In the genomic region with DNA sequence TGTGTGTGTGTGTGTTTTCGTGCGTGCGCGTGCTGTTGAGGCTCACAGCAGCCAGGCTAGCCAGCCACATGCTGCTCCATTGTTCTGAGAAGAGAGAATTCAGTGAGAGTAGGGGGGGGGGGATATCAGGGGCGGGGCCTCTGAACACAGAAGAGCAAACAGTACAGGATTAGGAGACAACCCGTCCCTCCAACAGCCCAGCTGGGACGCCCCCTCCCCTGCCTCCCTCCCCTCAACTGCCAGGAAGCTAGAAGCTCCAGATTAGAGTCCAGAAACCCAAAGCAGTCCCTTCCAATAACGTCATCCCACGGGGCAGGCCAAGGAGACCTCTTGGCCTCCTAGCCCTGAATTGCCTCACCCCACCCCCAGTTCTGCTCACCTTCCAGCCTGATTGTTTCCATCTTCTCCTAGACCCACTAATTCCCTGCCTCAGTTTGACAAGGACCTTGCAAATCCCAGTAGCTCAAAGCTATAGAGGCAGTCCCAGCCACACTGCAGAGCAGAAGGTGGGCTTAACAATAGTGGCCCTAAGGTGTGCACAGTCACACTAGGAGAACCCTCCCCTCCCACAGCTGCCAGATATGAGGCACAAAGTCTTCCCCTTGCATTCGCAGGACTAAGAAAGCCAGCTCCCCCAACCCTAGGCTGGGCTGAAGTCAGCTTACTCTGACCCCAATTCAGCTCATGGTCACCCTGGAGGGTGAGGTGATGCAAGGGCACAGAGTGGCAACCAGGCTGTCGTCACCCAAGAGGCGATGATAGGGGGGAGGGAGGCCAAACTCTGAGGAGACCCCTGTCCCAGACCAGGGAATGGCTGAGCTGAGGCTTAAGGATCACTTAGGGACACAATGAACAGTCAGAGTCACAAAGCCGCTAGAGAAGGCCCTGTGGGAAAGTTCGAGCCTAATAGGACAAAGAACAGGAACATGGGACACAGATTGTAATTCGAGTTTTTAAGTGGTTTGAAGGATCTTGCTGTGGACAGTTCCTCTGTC, we compare ENCODE assay signal across 8 mouse cellular contexts. TPM values are rescaled to one million over a fixed set of nuclear protein-coding genes. Genes with fewer than 3 reads are reported as not detected.
DNase-seq lines count a peak whose midpoint lies in the region; ATAC-seq and TF ChIP-seq lines count a peak whose summit lies in the region.

No protein-coding gene starts in this region.

- no peak for TF ChIP-seq POLR2A in liver, adult 2 months (IDR thresholded peaks at IDR 0.05; ENCODE audit: extremely low read depth, insufficient read depth, low read length)

- peak overlapping the region; percentile 64 for H3K4me2 ChIP-seq in intestine, embryonic 16.5 days (ENCODE audit: low read depth, low read length)
- peak overlapping the region; percentile 64 for H3K4me2 ChIP-seq in neural tube, embryonic 11.5 days (ENCODE audit: low read depth)

- TF ChIP-seq CTCF in liver, adult 2 months (IDR thresholded peaks at IDR 0.05; ENCODE audit: low read depth, low read length), result no peak

- no peaks in the 10 kb centered on the region for H3K36me3 ChIP-seq in liver, adult 2 months (ENCODE audit: control insufficient read depth, insufficient read depth, low read length)
- H3K36me3 ChIP-seq in embryonic facial prominence, embryonic 10.5 days (replicated peaks), result peaks cover 38% of the 10 kb centered on the region
- no peaks in the 10 kb centered on the region for H3K36me3 ChIP-seq in intestine, embryonic 16.5 days (ENCODE audit: control insufficient read depth, insufficient read depth, low read length)
- no peaks in the 10 kb centered on the region for H3K36me3 ChIP-seq in neural tube, embryonic 11.5 days (ENCODE audit: control insufficient read depth, insufficient read depth, low read length)

- no peaks in the 10 kb centered on the region for H3K27me3 ChIP-seq in liver, adult 2 months (ENCODE audit: control insufficient read depth, insufficient read depth, low read length)
- H3K27me3 ChIP-seq in embryonic facial prominence, embryonic 10.5 days (replicated peaks; ENCODE audit: low read depth, poor library complexity, severe bottlenecking), result peaks cover 17% of the 10 kb centered on the region
- no peaks in the 10 kb centered on the region for H3K27me3 ChIP-seq in intestine, embryonic 16.5 days (replicated peaks; ENCODE audit: control insufficient read depth, insufficient read depth, low read length)
- H3K27me3 ChIP-seq in neural tube, embryonic 11.5 days (ENCODE audit: control insufficient read depth, insufficient read depth, low read length), result 0 out of 2 replicates have a peak, but pooled peaks cover 5% of the 10 kb centered on the region

- H3K4me3 ChIP-seq in liver, adult 2 months (ENCODE audit: insufficient read depth, low read depth, low read length), result peak overlapping the region; percentile 90
- H3K4me3 ChIP-seq in embryonic facial prominence, embryonic 10.5 days, result peak overlapping the region; percentile 81
- H3K4me3 ChIP-seq in intestine, embryonic 16.5 days (ENCODE audit: low read length), result peak overlapping the region; percentile 75
- peak overlapping the region; percentile 62 for H3K4me3 ChIP-seq in neural tube, embryonic 11.5 days (ENCODE audit: low read depth, low read length)

- H3K4me1 ChIP-seq in liver, adult 2 months (ENCODE audit: control insufficient read depth, insufficient read depth, low read length), result peaks cover 54% of the 10 kb centered on the region
- H3K4me1 ChIP-seq in embryonic facial prominence, embryonic 10.5 days, result peaks cover 56% of the 10 kb centered on the region
- H3K4me1 ChIP-seq in intestine, embryonic 16.5 days (ENCODE audit: control insufficient read depth, insufficient read depth, low read length), result peaks cover 53% of the 10 kb centered on the region
- peaks cover 28% of the 10 kb centered on the region for H3K4me1 ChIP-seq in neural tube, embryonic 11.5 days (ENCODE audit: control insufficient read depth, insufficient read depth, low read length)

- H3K9me3 ChIP-seq in embryonic facial prominence, embryonic 10.5 days, result no peaks in the 10 kb centered on the region
- no peaks in the 10 kb centered on the region for H3K9me3 ChIP-seq in intestine, embryonic 16.5 days (ENCODE audit: control insufficient read depth, low read length)
- no peaks in the 10 kb centered on the region for H3K9me3 ChIP-seq in neural tube, embryonic 11.5 days (ENCODE audit: control insufficient read depth, low read length)

- peak overlapping the region; percentile 88 for H3K9ac ChIP-seq in liver, adult 2 months (ENCODE audit: low read depth, low read length)
- peak overlapping the region; percentile 75 for H3K9ac ChIP-seq in intestine, embryonic 16.5 days (ENCODE audit: low read depth, low read length)
- peak overlapping the region; percentile 69 for H3K9ac ChIP-seq in neural tube, embryonic 11.5 days (ENCODE audit: low read length)

- peaks cover 50% of the 10 kb centered on the region for H3K79me2 ChIP-seq in liver, adult 2 months (ENCODE audit: control insufficient read depth, insufficient read depth, low read length)

- H3K27ac ChIP-seq in liver, adult 2 months (replicated peaks; ENCODE audit: insufficient read depth, low read depth, low read length), result peak overlapping the region; percentile 93
- H3K27ac ChIP-seq in embryonic facial prominence, embryonic 10.5 days (replicated peaks), result peak overlapping the region; percentile 92
- peak overlapping the region; percentile 89 for H3K27ac ChIP-seq in intestine, embryonic 16.5 days (ENCODE audit: low read length)
- peak overlapping the region; percentile 70; the same call in 1 of the 2 replicates for H3K27ac ChIP-seq in neural tube, embryonic 11.5 days (ENCODE audit: low read depth, low read length)

- 8% methylated on average over 14 of the region's 15 CpGs for WGBS in liver, adult 2 months
- 4% methylated on average over 15 of the region's 15 CpGs for WGBS in embryonic facial prominence, embryonic 10.5 days
- 14% methylated on average over 14 of the region's 15 CpGs for WGBS in intestine, embryonic 16.5 days
- 9% methylated on average over 15 of the region's 15 CpGs for WGBS in neural tube, embryonic 11.5 days

- peak; percentile 53 for DNase-seq in liver, adult 2 months (ENCODE audit: extremely low read depth, low read depth, low spot score)
- DNase-seq in liver, result no peak
- DNase-seq in embryonic facial prominence, embryonic 10.5 days (ENCODE audit: low spot score), result peak; percentile 79
- peak; percentile 68 for DNase-seq in neural tube, embryonic 11.5 days (ENCODE audit: low spot score)
- no peak for DNase-seq in ovary, postnatal 14 days (ENCODE audit: low spot score)
- no peak for DNase-seq in layer of hippocampus, adult 9-10 months (ENCODE audit: low spot score)
- no peak for DNase-seq in gastrocnemius, adult 8-10 months (ENCODE audit: low spot score in 2 of 2)

- ATAC-seq in intestine, embryonic 16.5 days, result no peak
- peak; percentile 51 for ATAC-seq in neural tube, embryonic 11.5 days (ENCODE audit: insufficient read depth, low FRiP score, low TSS enrichment)

RNA-seq across cellular contexts. Expression of gene Carhsp1, which starts 1.6 kb away (rescaled TPM):
- total RNA-seq in liver, adult 2 months (2014; rRNA removed), result 55.6 and 57.5 TPM in 2 replicates
- 125 and 126 TPM in 2 replicates for polyA plus RNA-seq in liver, adult 2 months (2012; rRNA removed)
- 168 and 176 TPM in 2 replicates for polyA plus RNA-seq in embryonic facial prominence, embryonic 10.5 days (2016; fragmentation: Nextera tagmentation; extraction: Ambion mirVana)
- 85.0 and 89.4 TPM in 2 replicates for polyA plus RNA-seq in intestine, embryonic 16.5 days (2015; fragmentation: Nextera tagmentation; extraction: Ambion mirVana)
- polyA plus RNA-seq in neural tube, embryonic 11.5 days (2014; fragmentation: Nextera tagmentation; extraction: Ambion mirVana), result 72.8 and 78.4 TPM in 2 replicates
- 1 to 10 TPM; 3.9 to 5.7 (median 5.3) TPM for total RNA-seq in gastrocnemius, adult 8-10 months (2022)

RNA-seq across cellular contexts. Expression of gene Gm5767, which starts 10.2 kb away (rescaled TPM):
- not detected in 2 replicates for total RNA-seq in liver, adult 2 months (2014; rRNA removed)
- polyA plus RNA-seq in liver, adult 2 months (2012; rRNA removed), result 0.62 and 0.90 TPM in 2 replicates
- not detected in 2 replicates for polyA plus RNA-seq in embryonic facial prominence, embryonic 10.5 days (2016; fragmentation: Nextera tagmentation; extraction: Ambion mirVana)
- not detected in 2 replicates for polyA plus RNA-seq in intestine, embryonic 16.5 days (2015; fragmentation: Nextera tagmentation; extraction: Ambion mirVana)
- not detected in 2 replicates for polyA plus RNA-seq in neural tube, embryonic 11.5 days (2014; fragmentation: Nextera tagmentation; extraction: Ambion mirVana)
- not detected for total RNA-seq in gastrocnemius, adult 8-10 months (2022)

RNA-seq across cellular contexts. Expression of gene Tmem186, which starts 32.8 kb away (rescaled TPM):
- 6.5 and 7.0 TPM in 2 replicates for total RNA-seq in liver, adult 2 months (2014; rRNA removed)
- polyA plus RNA-seq in liver, adult 2 months (2012; rRNA removed), result 8.0 and 8.7 TPM in 2 replicates
- polyA plus RNA-seq in embryonic facial prominence, embryonic 10.5 days (2016; fragmentation: Nextera tagmentation; extraction: Ambion mirVana), result 23.5 and 25.4 TPM in 2 replicates
- 23.9 and 24.2 TPM in 2 replicates for polyA plus RNA-seq in intestine, embryonic 16.5 days (2015; fragmentation: Nextera tagmentation; extraction: Ambion mirVana)
- 18.0 and 24.1 TPM in 2 replicates for polyA plus RNA-seq in neural tube, embryonic 11.5 days (2014; fragmentation: Nextera tagmentation; extraction: Ambion mirVana)
- 10 to 100 TPM; 13.1 to 15.3 (median 14.2) TPM for total RNA-seq in gastrocnemius, adult 8-10 months (2022)

RNA-seq across cellular contexts. Expression of gene Pmm2, which starts 32.9 kb away (rescaled TPM):
- 27.9 and 30.5 TPM in 2 replicates for total RNA-seq in liver, adult 2 months (2014; rRNA removed)
- 54.9 and 65.2 TPM in 2 replicates for polyA plus RNA-seq in liver, adult 2 months (2012; rRNA removed)
- polyA plus RNA-seq in embryonic facial prominence, embryonic 10.5 days (2016; fragmentation: Nextera tagmentation; extraction: Ambion mirVana), result 54.1 and 58.7 TPM in 2 replicates
- 126 and 128 TPM in 2 replicates for polyA plus RNA-seq in intestine, embryonic 16.5 days (2015; fragmentation: Nextera tagmentation; extraction: Ambion mirVana)
- 40.2 and 40.6 TPM in 2 replicates for polyA plus RNA-seq in neural tube, embryonic 11.5 days (2014; fragmentation: Nextera tagmentation; extraction: Ambion mirVana)
- total RNA-seq in gastrocnemius, adult 8-10 months (2022), result 10 to 100 TPM; 13.1 to 21.2 (median 16.5) TPM

Comparison
In these comparisons a context has a peak if more than half of its experiments do, and no peak if none do; other contexts are left out.
1. DNase-seq: peak in liver, adult 2 months (single experiment), embryonic facial prominence, embryonic 10.5 days (single experiment) and neural tube, embryonic 11.5 days (single experiment); none in liver (single experiment), ovary, postnatal 14 days (single experiment), layer of hippocampus, adult 9-10 months (single experiment) and gastrocnemius, adult 8-10 months (0 of 2).
2. Peak in every context shown above with its lines, with median percentiles within 50 percentile points of each other: H3K27ac ChIP-seq, H3K4me3 ChIP-seq and H3K9ac ChIP-seq.